Mouse (Mus musculus): Measurements from ENCODE around the gene Pdcd4.
"Not testable (repeated sequence)": the region's sequence is repeated elsewhere in the genome, so short reads cannot be mapped to it uniquely, and the experiment has no call there.

Gene Pdcd4

GRCm38 (mm10) chr19:53894538-53895121 is 2.6 kb downstream of the Pdcd4 start:
- in situ Hi-C loops (cut with MboI; ENCODE audit: low pct_unique_long_range_greater_than_20kb in 1 of 2, low sequenced_read_pairs in 2 of 2, unreplicated experiment in 1 of 2) = no loop called here

- in situ Hi-C loops (cut with MboI; ENCODE audit: low pct_unique_long_range_greater_than_20kb in 1 of 2, low sequenced_read_pairs in 2 of 2, unreplicated experiment in 1 of 2) = no loop called here
Measured at GRCm38 (mm10) chr19:53898046-53898445, 6.0 kb downstream of the Pdcd4 start.

- in situ Hi-C loops (cut with MboI; ENCODE audit: low pct_unique_long_range_greater_than_20kb in 1 of 2, low sequenced_read_pairs in 2 of 2, unreplicated experiment in 1 of 2) = no loop called here
Measured at GRCm38 (mm10) chr19:53898498-53898897, 6.5 kb downstream of the Pdcd4 start.

GRCm38 (mm10) chr19:53898970-53899900 is 7.2 kb downstream of the Pdcd4 start:
- in situ Hi-C loops (cut with MboI; ENCODE audit: low pct_unique_long_range_greater_than_20kb in 1 of 2, low sequenced_read_pairs in 2 of 2, unreplicated experiment in 1 of 2) = no loop called here

- in situ Hi-C loops (cut with MboI; ENCODE audit: low pct_unique_long_range_greater_than_20kb in 1 of 2, low sequenced_read_pairs in 2 of 2, unreplicated experiment in 1 of 2) = no loop called here
Measured at GRCm38 (mm10) chr19:53899941-53900610, 8.0 kb downstream of the Pdcd4 start.

GRCm38 (mm10) chr19:53901931-53902738 is 10.1 kb downstream of the Pdcd4 start:
- in situ Hi-C loops (cut with MboI; ENCODE audit: low pct_unique_long_range_greater_than_20kb in 1 of 2, low sequenced_read_pairs in 2 of 2, unreplicated experiment in 1 of 2) = no loop called here

GRCm38 (mm10) chr19:53902739-53903487 is 10.9 kb downstream of the Pdcd4 start:
- in situ Hi-C loops (cut with MboI; ENCODE audit: low pct_unique_long_range_greater_than_20kb in 1 of 2, low sequenced_read_pairs in 2 of 2, unreplicated experiment in 1 of 2) = no loop called here

GRCm38 (mm10) chr19:53903507-53904321 is 11.7 kb downstream of the Pdcd4 start:
- in situ Hi-C loops (cut with MboI; ENCODE audit: low pct_unique_long_range_greater_than_20kb in 1 of 2, low sequenced_read_pairs in 2 of 2, unreplicated experiment in 1 of 2) = no loop called here

- in situ Hi-C loops (cut with MboI; ENCODE audit: low pct_unique_long_range_greater_than_20kb in 1 of 2, low sequenced_read_pairs in 2 of 2, unreplicated experiment in 1 of 2) = no loop called here
Measured at GRCm38 (mm10) chr19:53904833-53905480, 12.9 kb downstream of the Pdcd4 start.

- in situ Hi-C loops (cut with MboI; ENCODE audit: low pct_unique_long_range_greater_than_20kb in 1 of 2, low sequenced_read_pairs in 2 of 2, unreplicated experiment in 1 of 2) = no loop called here
Measured at GRCm38 (mm10) chr19:53906033-53906702, 14.1 kb downstream of the Pdcd4 start.

- in situ Hi-C loops (cut with MboI; ENCODE audit: low pct_unique_long_range_greater_than_20kb in 1 of 2, low sequenced_read_pairs in 2 of 2, unreplicated experiment in 1 of 2) = not testable (repeated sequence)
Measured at GRCm38 (mm10) chr19:53906703-53907070, 14.7 kb downstream of the Pdcd4 start.

- in situ Hi-C loops (cut with MboI; ENCODE audit: low pct_unique_long_range_greater_than_20kb in 1 of 2, low sequenced_read_pairs in 2 of 2, unreplicated experiment in 1 of 2) = loop anchor here in 1 of 2 experiments (10.0 kb wide), 1 partner anchor 140 kb away; no protein-coding TSS in a partner anchor
Measured at GRCm38 (mm10) chr19:53914950-53915349, 22.9 kb downstream of the Pdcd4 start.

GRCm38 (mm10) chr19:53919541-53919940 is 27.5 kb downstream of the Pdcd4 start:
- in situ Hi-C loops (cut with MboI; ENCODE audit: low pct_unique_long_range_greater_than_20kb in 1 of 2, low sequenced_read_pairs in 2 of 2, unreplicated experiment in 1 of 2) = loop anchor here in 1 of 2 experiments (10.0 kb wide), 1 partner anchor 145 kb away; no protein-coding TSS in a partner anchor

- in situ Hi-C loops (cut with MboI; ENCODE audit: low pct_unique_long_range_greater_than_20kb in 1 of 2, low sequenced_read_pairs in 2 of 2, unreplicated experiment in 1 of 2) = not testable (repeated sequence)
Measured at GRCm38 (mm10) chr19:53921996-53922395, 30.0 kb downstream of the Pdcd4 start.

- in situ Hi-C loops (cut with MboI; ENCODE audit: low pct_unique_long_range_greater_than_20kb in 1 of 2, low sequenced_read_pairs in 2 of 2, unreplicated experiment in 1 of 2) = no loop called here
Measured at GRCm38 (mm10) chr19:53925338-53925751, 33.3 kb downstream of the Pdcd4 start.

- in situ Hi-C loops (cut with MboI; ENCODE audit: low pct_unique_long_range_greater_than_20kb in 1 of 2, low sequenced_read_pairs in 2 of 2, unreplicated experiment in 1 of 2) = no loop called here
Measured at GRCm38 (mm10) chr19:53926705-53927104, 34.7 kb downstream of the Pdcd4 start.
